In genomic region chr3:36500976-36501375, GRCm38 (mm10) we compare ENCODE assay signal across 22 mouse cellular contexts. TPM values are rescaled to one million over a fixed set of nuclear protein-coding genes. Genes with fewer than 3 reads are reported as not detected.
"Had no signal": no experiment of that assay in that cellular context is flagged by ENCODE, and none has a peak within 500 bp of the region (broad histone marks: within the 10 kb centered on the region; RNA-seq: fewer than 3 reads in every experiment).

No protein-coding gene starts in this region.

- H3K4me3 ChIP-seq: layer of hippocampus, adult 2 months; limb, embryonic 10.5 days; limb, embryonic 13.5 days; liver, embryonic 12.5 days; liver, embryonic 15.5 days; lung, embryonic 15.5 days; midbrain, embryonic 12.5 days; midbrain, embryonic 15.5 days; neural tube, embryonic 13.5 days; stomach, embryonic 15.5 days had no signal

- H3K4me1 ChIP-seq: limb, embryonic 10.5 days; liver, embryonic 12.5 days; liver, embryonic 15.5 days; neural tube, embryonic 13.5 days; stomach, embryonic 15.5 days had no signal

- ATAC-seq: liver, embryonic 12.5 days; midbrain, embryonic 15.5 days had no signal

- H3K27me3 ChIP-seq: limb, embryonic 13.5 days; liver, embryonic 15.5 days; lung, embryonic 15.5 days; midbrain, embryonic 12.5 days; midbrain, embryonic 15.5 days; stomach, embryonic 15.5 days had no signal

- DNase-seq: kidney, postnatal 25 days; layer of hippocampus, adult 9-11 months; liver; lung, adult 18-20 months; lung, postnatal 14 days; lung, postnatal 4 days; retina, postnatal 1 day; right cerebral cortex, postnatal 25 days; spleen, adult 18-20 months; thymus, postnatal 36 days had no signal

- H3K27ac ChIP-seq: kidney, postnatal 0 days; layer of hippocampus, adult 2 months; limb, embryonic 10.5 days; limb, embryonic 13.5 days; liver, embryonic 12.5 days; liver, embryonic 15.5 days; lung, embryonic 15.5 days; midbrain, embryonic 12.5 days; midbrain, embryonic 15.5 days; neural tube, embryonic 13.5 days; stomach, embryonic 15.5 days had no signal

- H3K9me3 ChIP-seq: limb, embryonic 10.5 days; limb, embryonic 13.5 days; liver, embryonic 12.5 days; liver, embryonic 15.5 days; lung, embryonic 15.5 days; midbrain, embryonic 12.5 days; midbrain, embryonic 15.5 days; neural tube, embryonic 13.5 days; stomach, embryonic 15.5 days had no signal

- H3K36me3 ChIP-seq: limb, embryonic 10.5 days; limb, embryonic 13.5 days; liver, embryonic 12.5 days; liver, embryonic 15.5 days; lung, embryonic 15.5 days; midbrain, embryonic 12.5 days; midbrain, embryonic 15.5 days; neural tube, embryonic 13.5 days; stomach, embryonic 15.5 days had no signal

- H3K4me2 ChIP-seq: limb, embryonic 13.5 days; liver, embryonic 12.5 days; liver, embryonic 15.5 days; lung, embryonic 15.5 days; midbrain, embryonic 12.5 days; midbrain, embryonic 15.5 days; neural tube, embryonic 13.5 days; stomach, embryonic 15.5 days had no signal

- H3K9ac ChIP-seq: limb, embryonic 13.5 days; liver, embryonic 12.5 days; liver, embryonic 15.5 days; lung, embryonic 15.5 days; midbrain, embryonic 12.5 days; midbrain, embryonic 15.5 days; neural tube, embryonic 13.5 days; stomach, embryonic 15.5 days had no signal

RNA-seq across cellular contexts. Expression of gene Gm11549, which starts 20.6 kb away (rescaled TPM):
- polyA plus RNA-seq: kidney, embryonic 14.5 days; kidney, postnatal 0 days; limb, embryonic 10.5 days; liver, embryonic 12.5 days; liver, embryonic 15.5 days had no signal

RNA-seq across cellular contexts. Expression of gene 1810062G17Rik, which starts 25.2 kb away (rescaled TPM):
- polyA plus RNA-seq: midbrain, embryonic 12.5 days had no signal
